Mouse (Mus musculus): Measurements from ENCODE around the gene Hnrnpab. TPM values are rescaled to one million over a fixed set of nuclear protein-coding genes. Genes with fewer than 3 reads are reported as not detected.

Gene Hnrnpab
- total and polyA plus RNA-seq, 3 experiments, result 893 to 2,181 (median 1,100) TPM

DNA sequence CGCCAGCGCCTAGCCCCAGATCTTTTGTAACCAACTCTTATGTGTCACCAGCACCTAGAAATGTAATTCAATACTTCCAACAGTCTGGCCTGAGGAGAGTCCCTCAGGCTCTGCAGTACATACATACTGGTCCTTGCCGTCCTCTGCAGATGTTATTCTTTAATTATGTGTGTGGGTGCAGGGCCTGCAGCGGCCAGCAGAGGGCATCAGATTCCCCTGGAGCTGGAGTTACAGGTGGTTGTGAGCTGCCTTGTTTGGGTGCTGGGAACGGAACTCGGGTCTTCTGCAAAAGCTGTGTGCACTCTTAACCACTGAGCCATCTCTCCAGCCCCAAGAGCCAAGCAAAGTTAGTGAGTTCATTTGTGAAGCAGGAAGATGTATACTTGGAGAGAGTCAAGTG, 40.7 kb downstream of the Hnrnpab start:
- in situ Hi-C loops (cut with MboI; ENCODE audit: low pct_ligation_motif_present, low pct_unique_long_range_greater_than_20kb, low sequenced_read_pairs) (no loop called here), dilution Hi-C loops (cut with MboI; ENCODE audit: extremely low pct_ligation_motif_present, extremely low pct_unique_long_range_greater_than_20kb, low sequenced_read_pairs) (no loop called here)
- H3K27ac ChIP-seq (ENCODE audit: insufficient read depth, low read depth), result no peak overlapping the region
- TF ChIP-seq MEF2A (IDR thresholded peaks at IDR 0.05; ENCODE audit: borderline replicate concordance, low read depth, low read length) (no peak), SMC3 (IDR thresholded peaks at IDR 0.05; ENCODE audit: low read depth, low read length) (peak; percentile 25), CTCF (conservative IDR thresholded peaks at IDR 0.05 in 1 of 2, IDR thresholded peaks at IDR 0.05 in 1 of 2; ENCODE audit: low read depth in 2 of 2, low read length in 2 of 2) (peak in 1 of 2 experiments; percentile 47; a peak in 2 of 4 replicates), ZC3H11A (IDR thresholded peaks at IDR 0.05; ENCODE audit: low read depth, low read length) (no peak)
- no peak overlapping the region for H3K4me3 ChIP-seq (replicated peaks in 1 of 3; ENCODE audit: low read depth in 2 of 3, low read length in 2 of 3, poor library complexity in 1 of 3)
- H3K9ac ChIP-seq (ENCODE audit: insufficient read depth, low read depth), result no peak overlapping the region
- peaks cover 4% of the 10 kb centered on the region for H3K9me3 ChIP-seq (replicated peaks; ENCODE audit: low read length)
- peaks cover 38% of the 10 kb centered on the region for H3K27me3 ChIP-seq (replicated peaks)
- H3K79me2 ChIP-seq (replicated peaks; ENCODE audit: control insufficient read depth, extremely low read depth, insufficient read depth, poor library complexity, severe bottlenecking), result no peaks in the 10 kb centered on the region
- no peaks in the 10 kb centered on the region for H3K36me3 ChIP-seq (replicated peaks in 1 of 2; ENCODE audit: control insufficient read depth in 1 of 2, insufficient read depth in 1 of 2, low read length in 1 of 2)
- peaks cover 10 to 36% of the 10 kb centered on the region in 2 experiments for H3K4me1 ChIP-seq (ENCODE audit: control insufficient read depth in 1 of 2, insufficient read depth in 2 of 2)
- DNase-seq (ENCODE audit: extremely low read depth), result no peak
- H3K4me2 ChIP-seq (ENCODE audit: insufficient read depth, low read depth, poor library complexity, severe bottlenecking), result no peak overlapping the region

DNA sequence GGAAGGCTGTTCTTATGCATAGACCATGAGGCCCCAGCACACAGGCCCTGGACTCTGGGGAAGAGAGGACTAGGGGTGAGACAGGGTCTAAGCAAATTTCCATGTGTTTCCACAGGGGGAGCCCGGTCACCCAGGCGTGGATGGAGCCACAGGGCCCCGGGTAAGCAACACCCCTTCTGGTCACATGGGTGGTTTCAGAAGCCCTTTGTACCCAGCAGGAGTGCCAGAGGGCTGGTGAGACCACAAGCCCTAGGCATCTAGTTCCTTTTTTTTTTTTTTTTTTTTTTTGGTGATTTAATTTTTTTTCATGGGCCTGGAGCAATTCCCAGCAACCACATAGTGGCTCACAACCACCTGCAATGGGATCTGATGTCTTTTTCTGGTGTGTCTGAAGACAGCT, 41.6 kb downstream of the Hnrnpab start:
- no peak overlapping the region for H3K9ac ChIP-seq (ENCODE audit: insufficient read depth, low read depth)
- H3K27me3 ChIP-seq (replicated peaks), result peaks cover 36% of the 10 kb centered on the region
- no peak overlapping the region for H3K4me3 ChIP-seq (replicated peaks in 1 of 3; ENCODE audit: low read depth in 2 of 3, low read length in 2 of 3, poor library complexity in 1 of 3)
- no peak for TF ChIP-seq RCOR1 (conservative IDR thresholded peaks at IDR 0.05; ENCODE audit: low read depth, low read length)
- TF ChIP-seq CTCF (conservative IDR thresholded peaks at IDR 0.05 in 1 of 2, IDR thresholded peaks at IDR 0.05 in 1 of 2; ENCODE audit: low read depth in 2 of 2, low read length in 2 of 2), result peak in 1 of 2 experiments; percentile 9; a peak in 1 of 4 replicates
- TF ChIP-seq GABPA (IDR thresholded peaks at IDR 0.05; ENCODE audit: insufficient replicate concordance, low read depth, low read length), result no peak
- TF ChIP-seq EP300 (IDR thresholded peaks at IDR 0.05; ENCODE audit: low read length), result 0 out of 2 replicates have a peak, but pooled peaks have one; percentile 19
- peak; percentile 45; the same call in 1 of the 2 replicates for TF ChIP-seq USF2 (conservative IDR thresholded peaks at IDR 0.05; ENCODE audit: low read depth, low read length)
- TF ChIP-seq USF1 (IDR thresholded peaks at IDR 0.05; ENCODE audit: low read depth, low read length), result peak; percentile 52
- peak; percentile 40; the same call in 1 of the 2 replicates for TF ChIP-seq MAX (IDR thresholded peaks at IDR 0.05; ENCODE audit: low read length)
- no peak for TF ChIP-seq ZKSCAN1 (IDR thresholded peaks at IDR 0.05; ENCODE audit: borderline replicate concordance, low read depth, low read length)
- TF ChIP-seq CHD1 (IDR thresholded peaks at IDR 0.05; ENCODE audit: low read depth, low read length), result no peak
- peak; percentile 90 for TF ChIP-seq ZNF384 (IDR thresholded peaks at IDR 0.05; ENCODE audit: low read depth, low read length)
- TF ChIP-seq MXI1 (IDR thresholded peaks at IDR 0.05; ENCODE audit: low read depth, low read length), result no peak
- TF ChIP-seq HCFC1 (IDR thresholded peaks at IDR 0.05; ENCODE audit: low read depth, low read length), result no peak
- no peaks in the 10 kb centered on the region for H3K36me3 ChIP-seq (replicated peaks in 1 of 2; ENCODE audit: control insufficient read depth in 1 of 2, insufficient read depth in 1 of 2, low read length in 1 of 2)
- no peak overlapping the region for H3K27ac ChIP-seq (ENCODE audit: insufficient read depth, low read depth)
- peaks cover 10 to 36% of the 10 kb centered on the region in 2 experiments for H3K4me1 ChIP-seq (ENCODE audit: control insufficient read depth in 1 of 2, insufficient read depth in 2 of 2)
- H3K4me2 ChIP-seq (ENCODE audit: insufficient read depth, low read depth, poor library complexity, severe bottlenecking), result no peak overlapping the region
- no peaks in the 10 kb centered on the region for H3K79me2 ChIP-seq (replicated peaks; ENCODE audit: control insufficient read depth, extremely low read depth, insufficient read depth, poor library complexity, severe bottlenecking)
- in situ Hi-C loops (cut with MboI; ENCODE audit: low pct_ligation_motif_present, low pct_unique_long_range_greater_than_20kb, low sequenced_read_pairs) (no loop called here), dilution Hi-C loops (cut with MboI; ENCODE audit: extremely low pct_ligation_motif_present, extremely low pct_unique_long_range_greater_than_20kb, low sequenced_read_pairs) (no loop called here)
- peaks cover 4% of the 10 kb centered on the region for H3K9me3 ChIP-seq (replicated peaks; ENCODE audit: low read length)
- peak; percentile 66 for DNase-seq (ENCODE audit: extremely low read depth)
